Mouse (Mus musculus): ENCODE data around the gene Arhgap25.

DNA sequence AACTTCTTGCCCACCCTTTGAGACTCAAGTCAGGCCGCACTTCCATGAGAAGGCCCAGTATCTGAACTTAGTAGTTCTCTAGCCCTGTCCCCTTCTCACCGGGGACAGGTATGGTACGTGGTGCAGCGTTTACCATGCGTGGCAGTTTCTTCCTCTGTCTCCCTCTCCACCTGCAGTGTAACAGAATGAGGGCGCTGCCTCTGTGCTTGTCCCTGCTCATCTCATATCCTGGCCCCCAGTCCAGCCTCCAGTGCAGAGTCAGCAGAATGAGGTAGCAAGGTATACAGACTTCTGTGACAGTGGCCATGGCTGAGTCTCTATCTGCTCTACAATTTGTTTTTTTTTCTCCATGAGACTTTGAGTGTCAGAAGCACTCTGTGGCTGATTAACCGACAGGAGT, 32.4 kb downstream of the Arhgap25 start:
- no peak for TF ChIP-seq CTCF (IDR thresholded peaks at IDR 0.05; ENCODE audit: insufficient read depth, low read depth, low read length)
- no peak for TF ChIP-seq POLR2A (IDR thresholded peaks at IDR 0.05; ENCODE audit: insufficient read depth, low read depth, low read length)
